Mouse (Mus musculus): Measurements from ENCODE around the gene Angptl6. TPM values are rescaled to one million over a fixed set of nuclear protein-coding genes. Genes with fewer than 3 reads are reported as not detected.

Angptl6 gene
- polyA plus RNA-seq, 1 experiment from 2014 or later: 11.8 TPM

GRCm38 (mm10) chr9:20828127-20828526 is 51.4 kb downstream of the Angptl6 start:
- 94% methylated on average over 1 of the region's 1 CpGs for WGBS
- ATAC-seq (ENCODE audit: low FRiP score): no peak
- H3K9ac ChIP-seq: no peak overlapping the region

GRCm38 (mm10) chr9:20825781-20826180 is 53.7 kb downstream of the Angptl6 start:
- no peak overlapping the region for H3K27ac ChIP-seq
- H3K4me2 ChIP-seq (replicated peaks): no peak overlapping the region
- H3K4me1 ChIP-seq (replicated peaks; ENCODE audit: control insufficient read depth, insufficient read depth, low read length): no peaks in the 10 kb centered on the region
- H3K27me3 ChIP-seq (ENCODE audit: control insufficient read depth, insufficient read depth, low read length): no peaks in the 10 kb centered on the region
- no peak for DNase-seq (ENCODE audit: low spot score)
- H3K4me3 ChIP-seq (replicated peaks; ENCODE audit: low read length): no peak overlapping the region
- no peak overlapping the region for H3K9ac ChIP-seq
- H3K36me3 ChIP-seq (replicated peaks; ENCODE audit: control insufficient read depth, insufficient read depth): no peaks in the 10 kb centered on the region
- WGBS: 71% methylated on average over 5 of the region's 5 CpGs
- H3K9me3 ChIP-seq (ENCODE audit: control insufficient read depth, low read length): no peaks in the 10 kb centered on the region
- no peak for ATAC-seq (ENCODE audit: low FRiP score)

More at GRCm38 (mm10) chr9:20828127-20828526, 51.4 kb downstream of the Angptl6 start:
- no peaks in the 10 kb centered on the region for H3K36me3 ChIP-seq (replicated peaks; ENCODE audit: control insufficient read depth, insufficient read depth)
- H3K9me3 ChIP-seq (ENCODE audit: control insufficient read depth, low read length): no peaks in the 10 kb centered on the region
- no peaks in the 10 kb centered on the region for H3K4me1 ChIP-seq (replicated peaks; ENCODE audit: control insufficient read depth, insufficient read depth, low read length)
- H3K4me2 ChIP-seq (replicated peaks): no peak overlapping the region
- H3K4me3 ChIP-seq (replicated peaks; ENCODE audit: low read length): no peak overlapping the region
- no peak for DNase-seq (ENCODE audit: low spot score)
- 0 out of 2 replicates have a peak, but pooled peaks cover 2% of the 10 kb centered on the region for H3K27me3 ChIP-seq (ENCODE audit: control insufficient read depth, insufficient read depth, low read length)
- H3K27ac ChIP-seq: no peak overlapping the region

Small RNAs within 50 kb of the gene (microRNA-seq; reads per million reads assigned to microRNA genes)
- 0.48 reads per million for gene Mir7081

Other genes with a start within 250 kb of the Angptl6 start
- 414 and 480 TPM in 2 replicates for gene Ubl5, start 236.8 kb downstream of the Angptl6 start, polyA plus RNA-seq (2014; fragmentation: Nextera tagmentation; extraction: Ambion mirVana)
- gene Fbxl12, start 235.0 kb downstream of the Angptl6 start, polyA plus RNA-seq (2014; fragmentation: Nextera tagmentation; extraction: Ambion mirVana): 10.2 and 10.5 TPM in 2 replicates
- gene Pin1, start 227.6 kb downstream of the Angptl6 start, polyA plus RNA-seq (2014; fragmentation: Nextera tagmentation; extraction: Ambion mirVana): 64.5 and 64.6 TPM in 2 replicates
- 185 and 207 TPM in 2 replicates for gene Olfm2, start 133.4 kb downstream of the Angptl6 start, polyA plus RNA-seq (2014; fragmentation: Nextera tagmentation; extraction: Ambion mirVana)
- 0.66 and 0.74 TPM in 2 replicates for gene Col5a3, start 64.7 kb downstream of the Angptl6 start, polyA plus RNA-seq (2014; fragmentation: Nextera tagmentation; extraction: Ambion mirVana)
- gene Rdh8, start 61.2 kb downstream of the Angptl6 start, polyA plus RNA-seq (2014; fragmentation: Nextera tagmentation; extraction: Ambion mirVana): not detected in 2 replicates
- 5.8 and 6.9 TPM in 2 replicates for gene A230050P20Rik, start 11.1 kb downstream of the Angptl6 start, polyA plus RNA-seq (2014; fragmentation: Nextera tagmentation; extraction: Ambion mirVana)
- gene Ppan, start 8.4 kb upstream of the Angptl6 start, polyA plus RNA-seq (2014; fragmentation: Nextera tagmentation; extraction: Ambion mirVana): 39.5 and 40.5 TPM in 2 replicates
- 216 and 231 TPM in 2 replicates for gene Eif3g, start 18.9 kb upstream of the Angptl6 start, polyA plus RNA-seq (2014; fragmentation: Nextera tagmentation; extraction: Ambion mirVana)
- 37.8 and 41.1 TPM in 2 replicates for gene Dnmt1, start 80.2 kb upstream of the Angptl6 start, polyA plus RNA-seq (2014; fragmentation: Nextera tagmentation; extraction: Ambion mirVana)
- 8.6 and 8.8 TPM in 2 replicates for gene S1pr2, start 97.1 kb upstream of the Angptl6 start, polyA plus RNA-seq (2014; fragmentation: Nextera tagmentation; extraction: Ambion mirVana)
- 97.3 and 102 TPM in 2 replicates for gene Mrpl4, start 123.0 kb upstream of the Angptl6 start, polyA plus RNA-seq (2014; fragmentation: Nextera tagmentation; extraction: Ambion mirVana)
- 3.6 and 3.8 TPM in 2 replicates for gene Icam1, start 136.3 kb upstream of the Angptl6 start, polyA plus RNA-seq (2014; fragmentation: Nextera tagmentation; extraction: Ambion mirVana)
- gene Icam4, start 149.6 kb upstream of the Angptl6 start, polyA plus RNA-seq (2014; fragmentation: Nextera tagmentation; extraction: Ambion mirVana): 0.31 TPM in 1 of 2 replicates, not detected in the other
- 1.6 and 1.9 TPM in 2 replicates for gene Icam5, start 152.3 kb upstream of the Angptl6 start, polyA plus RNA-seq (2014; fragmentation: Nextera tagmentation; extraction: Ambion mirVana)
- 1.0 and 2.0 TPM in 2 replicates for gene Zglp1, start 187.4 kb upstream of the Angptl6 start, polyA plus RNA-seq (2014; fragmentation: Nextera tagmentation; extraction: Ambion mirVana)
- gene Gm49373, start 193.4 kb upstream of the Angptl6 start, polyA plus RNA-seq (2014; fragmentation: Nextera tagmentation; extraction: Ambion mirVana): 1.2 and 2.4 TPM in 2 replicates
- gene Fdx1l, start 193.9 kb upstream of the Angptl6 start, polyA plus RNA-seq (2014; fragmentation: Nextera tagmentation; extraction: Ambion mirVana): 67.0 and 72.0 TPM in 2 replicates
- gene Gm38431, start 212.3 kb upstream of the Angptl6 start, polyA plus RNA-seq (2014; fragmentation: Nextera tagmentation; extraction: Ambion mirVana): 0.95 and 1.6 TPM in 2 replicates
- gene Raver1, start 212.3 kb upstream of the Angptl6 start, polyA plus RNA-seq (2014; fragmentation: Nextera tagmentation; extraction: Ambion mirVana): 35.2 and 37.6 TPM in 2 replicates